Comparison of ENCODE assay signal across 13 mouse cellular contexts in the genomic region with DNA sequence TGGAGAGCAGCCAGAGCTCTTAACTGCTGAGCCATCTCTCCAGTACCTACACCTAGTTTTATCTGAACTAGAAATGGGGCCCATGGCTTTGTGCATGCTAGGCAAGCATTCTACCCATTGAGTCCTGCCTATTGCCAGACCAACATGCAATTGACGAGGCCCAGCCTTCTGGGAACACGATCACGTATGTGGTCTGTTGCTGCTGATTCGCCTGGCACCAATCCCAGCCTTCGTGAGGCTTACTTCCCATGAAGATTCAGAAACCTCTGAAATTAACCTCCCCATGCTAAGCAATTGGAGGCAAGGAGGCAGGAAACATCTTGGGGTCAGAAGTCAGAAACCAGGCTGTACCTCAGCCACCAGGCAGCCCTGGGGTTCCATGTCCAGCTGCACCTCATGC. TPM values are rescaled to one million over a fixed set of nuclear protein-coding genes. Genes with fewer than 3 reads are reported as not detected.
DNase-seq lines count a peak whose midpoint lies in the region; ATAC-seq and TF ChIP-seq lines count a peak whose summit lies in the region.
"Had no signal": no experiment of that assay in that cellular context is flagged by ENCODE, and none has a peak within 500 bp of the region (broad histone marks: within the 10 kb centered on the region; RNA-seq: fewer than 3 reads in every experiment).

No protein-coding gene starts in this region.

- H3K4me2 ChIP-seq in heart, embryonic 15.5 days = no peak overlapping the region
- no peak overlapping the region for H3K4me2 ChIP-seq in lung, embryonic 15.5 days
- H3K4me2 ChIP-seq in intestine, embryonic 16.5 days (ENCODE audit: low read depth, low read length) = no peak overlapping the region
- no peak overlapping the region for H3K4me2 ChIP-seq in stomach, postnatal 0 days (replicated peaks; ENCODE audit: low read depth)
- H3K4me2 ChIP-seq: hindbrain, embryonic 15.5 days had no signal

- H3K9ac ChIP-seq in heart, embryonic 15.5 days = no peak overlapping the region
- H3K9ac ChIP-seq in lung, embryonic 15.5 days = no peak overlapping the region
- H3K9ac ChIP-seq in intestine, embryonic 16.5 days (ENCODE audit: low read depth, low read length) = no peak overlapping the region
- no peak overlapping the region for H3K9ac ChIP-seq in stomach, postnatal 0 days (ENCODE audit: low read length)
- H3K9ac ChIP-seq: hindbrain, embryonic 15.5 days had no signal

- DNase-seq in heart, postnatal 25 days (ENCODE audit: low spot score) = no peak
- DNase-seq in lung, adult 2 months = no peak
- no peak for DNase-seq in stomach, postnatal 0 days (ENCODE audit: low spot score)
- DNase-seq in cerebellum, adult 18-20 months = no peak
- DNase-seq: adrenal gland, postnatal 10 days; gastrocnemius, adult 2 months; left cerebral cortex, postnatal 4 days; thymus, postnatal 14 days had no signal

- TF ChIP-seq CTCF in lung, adult 2 months (IDR thresholded peaks at IDR 0.05; ENCODE audit: insufficient read depth, low read length) = no peak
- TF ChIP-seq CTCF in stomach, postnatal 0 days (IDR thresholded peaks at IDR 0.05; ENCODE audit: low read depth) = no peak

- peaks cover 70% of the 10 kb centered on the region for H3K36me3 ChIP-seq in heart, embryonic 15.5 days
- peaks cover 64% of the 10 kb centered on the region for H3K36me3 ChIP-seq in lung, embryonic 15.5 days
- peaks cover 33% of the 10 kb centered on the region for H3K36me3 ChIP-seq in intestine, embryonic 16.5 days (ENCODE audit: control insufficient read depth, insufficient read depth, low read length)
- H3K36me3 ChIP-seq in stomach, postnatal 0 days (ENCODE audit: control insufficient read depth, insufficient read depth, low read length) = peaks cover 26% of the 10 kb centered on the region

- H3K4me3 ChIP-seq in heart, embryonic 15.5 days = no peak overlapping the region
- no peak overlapping the region for H3K4me3 ChIP-seq in lung, embryonic 15.5 days
- no peak overlapping the region for H3K4me3 ChIP-seq in lung, adult 2 months (replicated peaks; ENCODE audit: extremely low read depth, low read depth, low read length)
- no peak overlapping the region for H3K4me3 ChIP-seq in intestine, embryonic 16.5 days (ENCODE audit: low read length)
- H3K4me3 ChIP-seq in stomach, postnatal 0 days (ENCODE audit: low read depth, low read length) = no peak overlapping the region
- H3K4me3 ChIP-seq: gastrocnemius, adult 2 months; hindbrain, embryonic 15.5 days had no signal

- no peak for TF ChIP-seq EP300 in stomach, postnatal 0 days (optimal IDR thresholded peaks at IDR 0.05)

- TF ChIP-seq POLR2A in lung, adult 2 months (IDR thresholded peaks at IDR 0.05; ENCODE audit: borderline replicate concordance, extremely low read depth, low read depth, low read length) = no peak

- ATAC-seq in heart, embryonic 15.5 days (replicated peaks; ENCODE audit: insufficient number of reproducible peaks, insufficient read depth, low FRiP score, low read depth) = no peak
- no peak for ATAC-seq in lung, embryonic 15.5 days (ENCODE audit: borderline replicate concordance, extremely low read depth, low FRiP score, low TSS enrichment)
- no peak for ATAC-seq in intestine, embryonic 16.5 days
- ATAC-seq in stomach, postnatal 0 days (ENCODE audit: low FRiP score, low TSS enrichment) = no peak
- ATAC-seq: Patski had no signal

- peaks cover 16% of the 10 kb centered on the region for H3K4me1 ChIP-seq in heart, embryonic 15.5 days (replicated peaks)
- peaks cover 14% of the 10 kb centered on the region; the same call in 1 of the 2 replicates for H3K4me1 ChIP-seq in lung, embryonic 15.5 days
- H3K4me1 ChIP-seq in lung, adult 2 months (ENCODE audit: control insufficient read depth, insufficient read depth, low read length) = no peaks in the 10 kb centered on the region
- H3K4me1 ChIP-seq in intestine, embryonic 16.5 days (ENCODE audit: control insufficient read depth, insufficient read depth, low read length) = 0 out of 2 replicates have a peak, but pooled peaks cover 7% of the 10 kb centered on the region
- H3K4me1 ChIP-seq in stomach, postnatal 0 days (replicated peaks; ENCODE audit: control insufficient read depth, insufficient read depth) = no peaks in the 10 kb centered on the region
- H3K4me1 ChIP-seq: hindbrain, embryonic 15.5 days had no signal

- no peaks in the 10 kb centered on the region for H3K27me3 ChIP-seq in heart, embryonic 15.5 days
- H3K27me3 ChIP-seq in lung, embryonic 15.5 days = no peaks in the 10 kb centered on the region
- no peaks in the 10 kb centered on the region for H3K27me3 ChIP-seq in intestine, embryonic 16.5 days (replicated peaks; ENCODE audit: control insufficient read depth, insufficient read depth, low read length)
- H3K27me3 ChIP-seq in stomach, postnatal 0 days (ENCODE audit: control insufficient read depth, insufficient read depth, low read length) = no peaks in the 10 kb centered on the region
- H3K27me3 ChIP-seq: hindbrain, embryonic 15.5 days; Patski had no signal

- no peaks in the 10 kb centered on the region for H3K9me3 ChIP-seq in heart, embryonic 15.5 days (replicated peaks)
- no peaks in the 10 kb centered on the region for H3K9me3 ChIP-seq in lung, embryonic 15.5 days
- no peaks in the 10 kb centered on the region for H3K9me3 ChIP-seq in intestine, embryonic 16.5 days (ENCODE audit: control insufficient read depth, low read length)
- no peaks in the 10 kb centered on the region for H3K9me3 ChIP-seq in stomach, postnatal 0 days (ENCODE audit: control insufficient read depth, low read length)
- H3K9me3 ChIP-seq: hindbrain, embryonic 15.5 days had no signal

- intact Hi-C loops in heart, postnatal 25 days (cut with DNase I) = no loop called here

- 58% methylated on average over 5 of the region's 5 CpGs for WGBS in heart, embryonic 15.5 days
- 52% methylated on average over 5 of the region's 5 CpGs for WGBS in lung, embryonic 15.5 days
- 79% methylated on average over 5 of the region's 5 CpGs for WGBS in lung, adult 2 months
- WGBS in intestine, embryonic 16.5 days = 78% methylated on average over 5 of the region's 5 CpGs
- WGBS in stomach, postnatal 0 days = 60% methylated on average over 5 of the region's 5 CpGs

- H3K27ac ChIP-seq in heart, embryonic 15.5 days = peak overlapping the region; percentile 46
- peak overlapping the region; percentile 83 for H3K27ac ChIP-seq in lung, embryonic 15.5 days
- peak overlapping the region; percentile 40 for H3K27ac ChIP-seq in intestine, embryonic 16.5 days (ENCODE audit: low read length)
- peak overlapping the region; percentile 30; the same call in 1 of the 2 replicates for H3K27ac ChIP-seq in stomach, postnatal 0 days (replicated peaks)
- H3K27ac ChIP-seq: gastrocnemius, adult 2 months; hindbrain, embryonic 15.5 days had no signal

RNA-seq across cellular contexts. Expression of gene Ptger1, which starts 14.1 kb away (rescaled TPM):
- 0.45 and 0.84 TPM in 2 replicates for polyA plus RNA-seq in heart, embryonic 15.5 days (2015; fragmentation: Nextera tagmentation; extraction: Ambion mirVana)
- total RNA-seq in heart, postnatal 25 days (2021) = under 1 TPM; 0.25 to 0.34 TPM
- polyA plus RNA-seq in lung, embryonic 15.5 days (2015; fragmentation: Nextera tagmentation; extraction: Ambion mirVana) = 1.2 and 1.4 TPM in 2 replicates
- 6.8 and 7.8 TPM in 2 replicates for polyA plus RNA-seq in lung, adult 2 months (2012; rRNA removed)
- 1.2 and 1.5 TPM in 2 replicates for polyA plus RNA-seq in intestine, embryonic 16.5 days (2015; fragmentation: Nextera tagmentation; extraction: Ambion mirVana)
- polyA plus RNA-seq in stomach, postnatal 0 days (2015; fragmentation: Nextera tagmentation; extraction: Ambion mirVana) = 5.6 and 5.9 TPM in 2 replicates

RNA-seq across cellular contexts. Expression of gene Pkn1, which starts 18.4 kb away (rescaled TPM):
- 15.4 and 22.1 TPM in 2 replicates for polyA plus RNA-seq in heart, embryonic 15.5 days (2015; fragmentation: Nextera tagmentation; extraction: Ambion mirVana)
- 10 to 100 TPM; 58.6 to 58.8 TPM for total RNA-seq in heart, postnatal 25 days (2021)
- polyA plus RNA-seq in lung, embryonic 15.5 days (2015; fragmentation: Nextera tagmentation; extraction: Ambion mirVana) = 35.4 and 38.0 TPM in 2 replicates
- polyA plus RNA-seq in lung, adult 2 months (2012; rRNA removed) = 148 and 168 TPM in 2 replicates
- polyA plus RNA-seq in intestine, embryonic 16.5 days (2015; fragmentation: Nextera tagmentation; extraction: Ambion mirVana) = 19.9 and 29.6 TPM in 2 replicates
- 14.4 and 16.2 TPM in 2 replicates for polyA plus RNA-seq in stomach, postnatal 0 days (2015; fragmentation: Nextera tagmentation; extraction: Ambion mirVana)

RNA-seq across cellular contexts. Expression of gene Gipc1, which starts 28.1 kb away (rescaled TPM):
- 127 and 141 TPM in 2 replicates for polyA plus RNA-seq in heart, embryonic 15.5 days (2015; fragmentation: Nextera tagmentation; extraction: Ambion mirVana)
- 10 to 100 TPM; 27.3 to 29.9 TPM for total RNA-seq in heart, postnatal 25 days (2021)
- polyA plus RNA-seq in lung, embryonic 15.5 days (2015; fragmentation: Nextera tagmentation; extraction: Ambion mirVana) = 197 and 199 TPM in 2 replicates
- polyA plus RNA-seq in lung, adult 2 months (2012; rRNA removed) = 58.6 and 67.0 TPM in 2 replicates
- polyA plus RNA-seq in intestine, embryonic 16.5 days (2015; fragmentation: Nextera tagmentation; extraction: Ambion mirVana) = 153 and 171 TPM in 2 replicates
- 171 and 183 TPM in 2 replicates for polyA plus RNA-seq in stomach, postnatal 0 days (2015; fragmentation: Nextera tagmentation; extraction: Ambion mirVana)

RNA-seq across cellular contexts. Expression of gene Ddx39, which starts 34.4 kb away (rescaled TPM):
- polyA plus RNA-seq in heart, embryonic 15.5 days (2015; fragmentation: Nextera tagmentation; extraction: Ambion mirVana) = 107 and 135 TPM in 2 replicates
- total RNA-seq in heart, postnatal 25 days (2021) = 10 to 100 TPM; 20.0 to 21.6 TPM
- 186 and 187 TPM in 2 replicates for polyA plus RNA-seq in lung, embryonic 15.5 days (2015; fragmentation: Nextera tagmentation; extraction: Ambion mirVana)
- 18.4 and 24.0 TPM in 2 replicates for polyA plus RNA-seq in lung, adult 2 months (2012; rRNA removed)
- polyA plus RNA-seq in intestine, embryonic 16.5 days (2015; fragmentation: Nextera tagmentation; extraction: Ambion mirVana) = 204 and 224 TPM in 2 replicates
- 83.8 and 86.6 TPM in 2 replicates for polyA plus RNA-seq in stomach, postnatal 0 days (2015; fragmentation: Nextera tagmentation; extraction: Ambion mirVana)

Comparison
In these comparisons a context has a peak if more than half of its experiments do, and no peak if none do; other contexts are left out.
1. H3K27ac ChIP-seq: peak in every context shown above with its lines; median percentile 83 in lung, embryonic 15.5 days; 46 in heart, embryonic 15.5 days; 40 in intestine, embryonic 16.5 days; 30 in stomach, postnatal 0 days.